Mouse (Mus musculus): ENCODE results near the gene Ptprn2.
A peak's percentile ranks its signal among the peaks of the same experiment; 100 is the strongest.

DNA sequence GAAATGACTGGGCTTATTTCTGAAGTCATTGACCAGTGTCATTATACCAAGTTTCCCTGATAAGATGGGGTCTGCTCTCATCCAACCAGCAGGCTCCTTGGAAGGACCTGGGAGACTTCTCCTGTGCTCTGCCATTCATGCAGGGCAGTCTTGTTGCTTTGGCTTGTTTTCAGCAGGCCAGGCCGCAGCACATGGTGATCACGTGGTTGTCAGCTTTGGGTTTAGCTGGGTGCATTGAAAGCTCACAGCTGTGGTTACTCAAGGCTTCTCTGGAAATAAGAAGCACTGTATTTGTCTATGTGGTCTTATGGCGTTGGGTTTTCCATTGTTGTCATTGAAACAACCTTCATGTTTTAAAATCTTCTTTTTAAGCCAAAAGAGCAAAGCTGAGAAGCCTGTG, 678.3 kb downstream of the Ptprn2 start:
- TF ChIP-seq CTCF (conservative IDR thresholded peaks at IDR 0.05 in 1 of 2, IDR thresholded peaks at IDR 0.05 in 1 of 2; ENCODE audit: low read depth in 2 of 2, low read length in 2 of 2), result no peak
- no peak for TF ChIP-seq RAD21 (IDR thresholded peaks at IDR 0.05; ENCODE audit: low read depth, low read length)
- TF ChIP-seq ZC3H11A (IDR thresholded peaks at IDR 0.05; ENCODE audit: low read depth, low read length), result no peak
- no peak for TF ChIP-seq PAX5 (IDR thresholded peaks at IDR 0.05; ENCODE audit: low read length)
- no peak for TF ChIP-seq ZKSCAN1 (IDR thresholded peaks at IDR 0.05; ENCODE audit: borderline replicate concordance, low read depth, low read length)
- no peak for TF ChIP-seq RCOR1 (conservative IDR thresholded peaks at IDR 0.05; ENCODE audit: low read depth, low read length)
- no peak for TF ChIP-seq EP300 (IDR thresholded peaks at IDR 0.05; ENCODE audit: low read length)
- TF ChIP-seq BHLHE40 (IDR thresholded peaks at IDR 0.05; ENCODE audit: low read depth, low read length), result 0 out of 2 replicates have a peak, but pooled peaks have one; percentile 18
- TF ChIP-seq POLR2A (IDR thresholded peaks at IDR 0.05; ENCODE audit: low read depth, low read length), result no peak
- no peak for TF ChIP-seq ZMIZ1 (IDR thresholded peaks at IDR 0.05; ENCODE audit: low read depth, low read length)
- TF ChIP-seq CHD1 (IDR thresholded peaks at IDR 0.05; ENCODE audit: low read depth, low read length), result no peak
